Mouse (Mus musculus): Measurements from ENCODE around the gene Olfm1. TPM values are rescaled to one million over a fixed set of nuclear protein-coding genes. Genes with fewer than 3 reads are reported as not detected.

Olfm1 gene
- total and polyA plus RNA-seq, 3 experiments: 22.2 to 51.0 TPM; not detected in 1

GRCm38 (mm10) chr2:28226971-28227370, 34.2 kb downstream of the Olfm1 start:
- no peaks in the 10 kb centered on the region for H3K36me3 ChIP-seq (ENCODE audit: control insufficient read depth in 1 of 2, insufficient read depth in 2 of 2, low read length in 2 of 2)

GRCm38 (mm10) chr2:28227589-28228191, 34.9 kb downstream of the Olfm1 start:
- Histone ChIP-seq H3K79me2 (ENCODE audit: control insufficient read depth, insufficient read depth, low read length, poor library complexity) (no peaks in the 10 kb centered on the region), H3K27ac (ENCODE audit: control insufficient read depth, low read depth, low read length) (no peak overlapping the region), H3K4me1 (ENCODE audit: control insufficient read depth in 1 of 2, insufficient read depth in 2 of 2, low read length in 2 of 2) (no peaks in the 10 kb centered on the region), H3K9ac (ENCODE audit: control insufficient read depth, low read depth, low read length, poor library complexity, severe bottlenecking) (no peak overlapping the region), H3K4me3 (ENCODE audit: control insufficient read depth in 1 of 2, insufficient read depth in 1 of 2, low read depth in 2 of 2, low read length in 2 of 2) (no peak overlapping the region), H3K27me3 (ENCODE audit: control insufficient read depth in 1 of 2, insufficient read depth in 2 of 2, low read length in 2 of 2) (no peaks in the 10 kb centered on the region), H3K36me3 (ENCODE audit: control insufficient read depth in 1 of 2, insufficient read depth in 2 of 2, low read length in 2 of 2) (no peaks in the 10 kb centered on the region), H3K9me3 (replicated peaks; ENCODE audit: insufficient read depth, low read length) (no peaks in the 10 kb centered on the region)
- no peak for DNase-seq (ENCODE audit: low read depth, low spot score)
- TF ChIP-seq MYC (IDR thresholded peaks at IDR 0.05; ENCODE audit: low read depth, low read length): no peak
- no peak for TF ChIP-seq MAFK (IDR thresholded peaks at IDR 0.05; ENCODE audit: borderline replicate concordance, low read depth, low read length)
- TF ChIP-seq MEF2A (IDR thresholded peaks at IDR 0.05; ENCODE audit: extremely low read depth, insufficient replicate concordance, low read depth, low read length, poor library complexity, severe bottlenecking): no peak
- TF ChIP-seq MAZ (IDR thresholded peaks at IDR 0.05; ENCODE audit: low read depth, low read length): no peak
- no peak for TF ChIP-seq KAT2A (conservative IDR thresholded peaks at IDR 0.05; ENCODE audit: low read depth, low read length)
- TF ChIP-seq GABPA (IDR thresholded peaks at IDR 0.05; ENCODE audit: low read depth, low read length): no peak
- TF ChIP-seq POLR2AphosphoS5 (IDR thresholded peaks at IDR 0.05; ENCODE audit: borderline replicate concordance, low read depth, low read length): no peak
- no peak for TF ChIP-seq MXI1 (IDR thresholded peaks at IDR 0.05; ENCODE audit: low read depth, low read length)
- no peak for TF ChIP-seq HCFC1 (IDR thresholded peaks at IDR 0.05; ENCODE audit: low read depth, low read length)
- TF ChIP-seq EP300 (IDR thresholded peaks at IDR 0.05; ENCODE audit: low read depth in 1 of 2, low read length in 2 of 2): no peak
- TF ChIP-seq POLR2AphosphoS2 (IDR thresholded peaks at IDR 0.05; ENCODE audit: low read length): no peak
- TF ChIP-seq RAD21 (IDR thresholded peaks at IDR 0.05; ENCODE audit: low read depth, low read length): no peak
- TF ChIP-seq GATA1 (IDR thresholded peaks at IDR 0.05; ENCODE audit: low read depth, low read length): no peak
- TF ChIP-seq UBTF (IDR thresholded peaks at IDR 0.05; ENCODE audit: borderline replicate concordance, insufficient read depth, low read depth, low read length): no peak
- no peak for TF ChIP-seq TAL1 (IDR thresholded peaks at IDR 0.05; ENCODE audit: low read length)
- no peak for TF ChIP-seq CHD1 (IDR thresholded peaks at IDR 0.05; ENCODE audit: low read depth, low read length)
- no peak for TF ChIP-seq MYB (IDR thresholded peaks at IDR 0.05; ENCODE audit: low read depth, low read length)
- TF ChIP-seq TCF12 (IDR thresholded peaks at IDR 0.05; ENCODE audit: low read depth, low read length): no peak

More at GRCm38 (mm10) chr2:28226971-28227370, 34.2 kb downstream of the Olfm1 start:
- Histone ChIP-seq H3K9me3 (replicated peaks; ENCODE audit: insufficient read depth, low read length) (no peaks in the 10 kb centered on the region), H3K79me2 (ENCODE audit: control insufficient read depth, insufficient read depth, low read length, poor library complexity) (no peaks in the 10 kb centered on the region), H3K4me1 (ENCODE audit: control insufficient read depth in 1 of 2, insufficient read depth in 2 of 2, low read length in 2 of 2) (no peaks in the 10 kb centered on the region), H3K27me3 (ENCODE audit: control insufficient read depth in 1 of 2, insufficient read depth in 2 of 2, low read length in 2 of 2) (no peaks in the 10 kb centered on the region), H3K9ac (ENCODE audit: control insufficient read depth, low read depth, low read length, poor library complexity, severe bottlenecking) (no peak overlapping the region), H3K4me3 (ENCODE audit: control insufficient read depth in 1 of 2, insufficient read depth in 1 of 2, low read depth in 2 of 2, low read length in 2 of 2) (no peak overlapping the region), H3K27ac (ENCODE audit: control insufficient read depth, low read depth, low read length) (no peak overlapping the region)
- TF ChIP-seq GABPA (IDR thresholded peaks at IDR 0.05; ENCODE audit: low read depth, low read length) (no peak), TAL1 (IDR thresholded peaks at IDR 0.05; ENCODE audit: low read length) (no peak), MYC (IDR thresholded peaks at IDR 0.05; ENCODE audit: low read depth, low read length) (no peak), GATA1 (IDR thresholded peaks at IDR 0.05; ENCODE audit: low read depth, low read length) (no peak), CHD2 (IDR thresholded peaks at IDR 0.05; ENCODE audit: low read length) (no peak), POLR2AphosphoS5 (IDR thresholded peaks at IDR 0.05; ENCODE audit: borderline replicate concordance, low read depth, low read length) (no peak), MAX (IDR thresholded peaks at IDR 0.05; ENCODE audit: low read length) (no peak), NRF1 (IDR thresholded peaks at IDR 0.05; ENCODE audit: insufficient read depth, low read depth, low read length, poor library complexity, severe bottlenecking) (no peak), TBP (IDR thresholded peaks at IDR 0.05; ENCODE audit: low read depth, low read length) (no peak), JUND (IDR thresholded peaks at IDR 0.05; ENCODE audit: low read depth, low read length) (no peak), EP300 (IDR thresholded peaks at IDR 0.05; ENCODE audit: low read depth in 1 of 2, low read length in 2 of 2) (no peak), RCOR1 (IDR thresholded peaks at IDR 0.05; ENCODE audit: low read depth, low read length) (no peak), SIN3A (IDR thresholded peaks at IDR 0.05; ENCODE audit: low read length) (no peak), E2F4 (IDR thresholded peaks at IDR 0.05; ENCODE audit: borderline replicate concordance, low read depth, low read length) (no peak)
- no peak for DNase-seq (ENCODE audit: low read depth, low spot score)
